Mouse (Mus musculus) heart, postnatal 4 days (tissue): ENCODE data around the gene Pcdh17. TPM values are rescaled to one million over a fixed set of nuclear protein-coding genes. Genes with fewer than 3 reads are reported as not detected.

Experiments used
- DNase-seq: peaks from one replicate; pipeline ENCODE4 v3.0.0; 2021
- total RNA-seq, 2 experiments: library from RNA; stranded (reverse); gene quantifications; 2 replicates each; pipeline ENCODE4 v1.2.3; 2021

The Pcdh17 gene
- total RNA-seq: 10 to 100 TPM; 20.3 to 21.4 TPM

DNA sequence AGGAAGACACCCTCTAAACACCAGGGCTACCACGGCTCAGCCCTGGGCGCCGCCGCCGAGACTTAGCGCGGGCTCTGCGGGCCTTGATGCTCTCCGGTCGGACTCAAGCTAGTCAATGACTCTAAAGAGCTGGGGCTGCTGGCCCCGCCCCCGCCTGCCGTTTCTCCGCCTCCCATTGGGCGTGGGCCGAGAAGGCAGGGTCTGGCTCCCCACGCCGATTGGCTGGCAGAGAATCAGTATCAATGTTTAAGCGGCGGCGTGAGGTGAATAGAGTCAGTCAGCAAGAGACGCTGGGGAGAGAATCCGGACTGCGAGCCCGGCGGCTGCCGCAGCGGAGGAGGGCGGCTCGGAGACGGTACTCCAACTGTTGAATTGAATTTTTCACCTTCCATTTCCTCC lies at the start of gene Pcdh17:
Gene Pcdh17 (plus strand): TSS at position 276 of the 399 bp plus-strand sequence.
- DNase-seq: peak; percentile 95

GRCm38 (mm10) chr14:84397137-84397536 lies 46.2 kb upstream of the Pcdh17 start:
- DNase-seq: no peak

GRCm38 (mm10) chr14:84424736-84425135 lies 18.6 kb upstream of the Pcdh17 start:
- DNase-seq: no peak

DNA sequence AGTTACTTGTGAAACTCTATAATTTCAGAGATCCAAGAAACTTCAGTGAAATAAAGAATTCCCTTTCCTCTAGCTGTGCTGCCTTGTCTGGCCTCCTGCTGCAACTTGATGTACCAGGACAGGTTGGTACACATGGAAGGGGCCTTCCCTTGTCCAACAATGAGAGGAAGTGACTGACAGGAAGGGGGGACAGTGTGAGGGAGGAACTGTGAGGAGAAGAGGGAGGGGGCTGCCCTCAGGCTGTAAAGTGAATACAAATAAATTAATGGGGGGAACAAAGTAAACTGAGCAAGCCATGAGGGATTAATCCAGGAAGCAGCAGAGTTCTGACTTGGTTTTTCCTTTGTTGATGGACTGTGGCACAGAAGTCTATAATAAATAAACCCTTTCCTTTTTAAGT lies 16.7 kb upstream of the Pcdh17 start:
- DNase-seq: no peak

GRCm38 (mm10) chr14:84438066-84438770 lies 5.1 kb upstream of the Pcdh17 start:
- peak; percentile 28 for DNase-seq

- peak; percentile 52 for DNase-seq
Observed at GRCm38 (mm10) chr14:84440903-84441302, 2.5 kb upstream of the Pcdh17 start.

- peak; percentile 9 for DNase-seq
Observed at GRCm38 (mm10) chr14:84442528-84443287, 655 bp upstream of the Pcdh17 start.

DNA sequence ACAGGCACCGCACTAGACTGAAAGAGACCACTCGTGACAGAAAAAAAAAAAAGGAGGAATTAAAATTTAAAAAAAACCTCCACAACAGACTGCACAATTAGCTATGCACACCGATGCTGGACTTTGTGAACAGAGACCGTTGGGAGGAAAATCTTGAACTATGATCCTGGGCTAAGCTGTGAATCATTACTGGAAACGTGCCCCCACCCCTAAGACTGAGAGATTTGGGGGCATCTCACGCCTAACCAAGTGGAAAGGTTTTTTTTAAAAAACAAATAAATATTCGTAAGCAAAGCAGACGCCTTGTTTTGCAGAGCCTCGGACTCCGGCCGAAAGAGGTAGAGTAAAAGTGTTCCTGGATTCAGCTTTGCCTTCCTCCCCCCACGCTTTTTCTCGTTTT lies 398 bp downstream of the Pcdh17 start:
- DNase-seq: no peak

GRCm38 (mm10) chr14:84444276-84444662 lies 906 bp downstream of the Pcdh17 start:
- DNase-seq: peak; percentile 13

GRCm38 (mm10) chr14:84444663-84445502 lies 1.5 kb downstream of the Pcdh17 start:
- DNase-seq: peak; percentile 6

DNA sequence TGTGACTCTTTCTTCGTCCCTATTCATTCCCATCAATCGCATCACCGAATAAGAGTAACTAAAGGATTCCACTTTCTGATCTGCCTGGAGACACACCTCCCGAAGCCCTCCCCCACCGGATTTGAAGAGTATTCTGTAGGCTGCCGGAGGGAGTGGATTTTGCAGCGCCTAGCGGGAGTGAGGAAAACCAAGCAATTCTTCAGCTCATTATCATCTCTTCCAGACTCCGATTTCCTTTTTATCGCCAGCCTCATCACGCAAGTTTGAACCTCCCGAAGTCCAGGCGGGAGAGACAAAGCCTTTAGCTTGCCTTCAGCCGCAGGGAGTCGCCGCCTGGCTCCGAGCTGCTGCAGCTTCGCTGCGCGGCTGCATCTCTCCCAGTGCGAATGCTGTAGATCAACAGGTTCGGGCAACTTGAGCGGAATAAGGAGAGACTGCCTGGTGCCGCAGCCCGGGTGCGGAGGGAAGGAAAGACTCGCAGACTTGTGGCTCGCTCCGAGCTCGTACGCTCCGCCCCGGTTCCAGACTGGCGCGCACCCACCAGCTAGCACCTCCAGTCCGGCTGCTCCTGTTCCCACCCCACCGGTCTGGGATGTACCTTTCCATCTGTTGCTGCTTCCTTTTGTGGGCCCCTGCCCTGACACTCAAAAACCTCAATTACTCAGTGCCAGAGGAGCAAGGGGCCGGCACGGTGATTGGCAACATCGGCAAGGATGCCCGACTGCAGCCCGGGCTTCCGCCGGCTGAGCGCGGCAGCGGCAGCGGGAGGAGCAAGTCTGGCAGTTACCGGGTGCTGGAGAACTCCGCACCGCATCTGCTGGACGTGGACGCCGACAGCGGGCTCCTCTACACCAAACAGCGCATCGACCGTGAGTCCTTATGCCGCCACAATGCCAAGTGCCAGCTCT lies 2.4 kb downstream of the Pcdh17 start:
- peak; percentile 21 for DNase-seq

DNA sequence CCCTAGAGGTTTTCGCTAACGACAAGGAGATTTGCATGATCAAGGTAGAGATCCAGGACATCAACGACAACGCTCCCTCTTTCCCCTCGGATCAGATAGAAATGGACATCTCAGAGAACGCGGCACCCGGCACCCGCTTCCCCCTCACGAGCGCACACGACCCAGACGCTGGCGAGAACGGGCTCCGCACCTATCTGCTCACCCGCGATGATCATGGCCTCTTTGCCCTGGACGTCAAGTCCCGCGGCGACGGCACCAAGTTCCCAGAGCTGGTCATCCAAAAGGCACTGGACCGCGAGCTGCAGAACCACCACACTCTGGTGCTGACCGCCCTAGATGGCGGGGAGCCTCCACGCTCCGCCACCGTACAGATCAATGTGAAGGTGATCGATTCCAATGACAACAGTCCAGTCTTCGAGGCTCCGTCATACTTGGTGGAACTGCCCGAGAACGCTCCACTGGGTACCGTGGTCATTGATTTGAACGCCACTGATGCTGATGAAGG lies 3.1 kb downstream of the Pcdh17 start:
- DNase-seq: peak; percentile 10

- peak; percentile 69 for DNase-seq
Observed at GRCm38 (mm10) chr14:84446941-84447641, 3.7 kb downstream of the Pcdh17 start.

- DNase-seq: peak; percentile 8
Observed at GRCm38 (mm10) chr14:84447661-84448380, 4.5 kb downstream of the Pcdh17 start.

DNA sequence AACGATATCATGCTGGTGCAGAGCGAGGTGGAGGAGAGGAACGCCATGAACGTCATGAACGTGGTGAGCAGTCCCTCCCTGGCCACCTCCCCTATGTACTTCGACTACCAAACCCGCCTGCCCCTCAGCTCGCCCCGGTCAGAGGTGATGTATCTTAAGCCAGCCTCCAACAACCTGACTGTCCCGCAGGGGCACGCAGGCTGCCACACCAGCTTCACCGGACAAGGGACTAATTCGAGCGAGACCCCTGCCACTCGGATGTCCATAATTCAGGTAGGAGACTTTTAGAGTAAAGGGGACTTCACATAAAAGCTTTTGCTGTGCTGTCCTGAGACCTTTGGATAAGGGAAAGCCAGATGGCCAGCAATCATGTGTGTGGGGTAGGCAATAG lies 5.0 kb downstream of the Pcdh17 start:
- peak; percentile 5 for DNase-seq

DNA sequence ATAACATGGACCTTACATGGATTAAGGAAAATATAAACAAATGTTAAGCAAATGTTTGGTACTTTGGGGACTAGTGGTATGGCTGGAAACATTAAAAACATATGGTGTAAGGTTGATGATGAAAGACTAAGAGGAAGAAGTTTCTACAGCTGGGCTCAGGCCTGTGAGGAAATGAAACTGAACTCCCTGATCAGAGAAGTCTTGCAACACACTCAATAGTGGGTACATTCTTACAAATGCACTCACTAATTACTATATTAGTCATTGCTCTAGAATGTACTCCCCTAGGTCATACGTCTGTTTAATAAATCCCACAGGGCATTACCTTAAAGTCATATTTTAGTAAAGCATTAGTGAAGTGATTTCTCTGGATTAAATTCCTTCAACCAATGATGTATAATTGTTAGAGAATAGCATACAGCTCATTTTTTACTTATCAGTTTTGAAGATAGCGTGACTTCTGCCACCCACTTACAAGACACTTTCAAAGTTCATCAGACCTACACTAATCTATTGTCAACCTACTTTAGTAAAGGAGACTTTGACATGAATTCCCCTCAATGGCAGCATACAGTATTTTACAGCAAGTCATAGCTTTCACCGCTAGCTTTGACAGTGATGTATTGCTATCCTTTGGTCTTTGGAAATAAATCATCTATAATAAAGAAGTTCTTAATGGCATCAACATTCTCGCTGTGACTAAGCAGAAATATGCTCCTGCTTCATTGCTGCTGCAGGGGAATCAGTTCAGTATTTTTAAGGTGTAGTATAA lies 10.9 kb downstream of the Pcdh17 start:
- no peak for DNase-seq

- DNase-seq: no peak
Observed at GRCm38 (mm10) chr14:84475491-84475890, 32.1 kb downstream of the Pcdh17 start.

GRCm38 (mm10) chr14:84476336-84476735 lies 33.0 kb downstream of the Pcdh17 start:
- DNase-seq: no peak

DNA sequence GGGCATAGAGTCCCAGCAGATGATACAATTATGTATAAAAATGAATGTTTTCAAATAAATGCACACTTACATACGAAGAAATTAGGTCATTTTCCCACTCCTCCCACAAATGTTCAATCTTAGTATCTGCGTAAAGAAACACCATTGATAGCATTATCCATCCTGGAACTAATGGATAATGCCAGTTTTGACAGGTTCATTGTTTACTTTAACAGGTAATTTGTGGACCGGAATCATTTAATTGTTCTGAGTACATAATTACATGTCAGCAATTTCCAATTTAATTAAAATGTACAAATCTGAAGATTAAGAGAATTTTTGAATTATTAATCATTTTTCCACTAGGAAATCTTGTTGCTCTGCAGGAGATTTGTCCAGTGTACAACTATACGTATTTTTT lies 33.5 kb downstream of the Pcdh17 start:
- DNase-seq: no peak

- DNase-seq: no peak
Observed at GRCm38 (mm10) chr14:84477411-84477810, 34.0 kb downstream of the Pcdh17 start.
